Mouse (Mus musculus) thymus, postnatal 4 days (tissue): ENCODE data around the gene Zcchc7.

Source experiments
- DNase-seq: peaks from one replicate; pipeline ENCODE4 v3.0.0; 2021

The Zcchc7 gene

GRCm38 (mm10) chr4:44970612-44971110 is 215.0 kb downstream of the Zcchc7 start:
- peak; percentile 71 for DNase-seq

- DNase-seq: peak; percentile 97
Observed at GRCm38 (mm10) chr4:44973450-44973849, 217.8 kb downstream of the Zcchc7 start.

GRCm38 (mm10) chr4:44973871-44974270 is 218.2 kb downstream of the Zcchc7 start:
- no peak for DNase-seq

GRCm38 (mm10) chr4:44974331-44974730 is 218.7 kb downstream of the Zcchc7 start:
- no peak for DNase-seq

GRCm38 (mm10) chr4:44976026-44976615 is 220.4 kb downstream of the Zcchc7 start:
- DNase-seq: no peak

- no peak for DNase-seq
Observed at GRCm38 (mm10) chr4:44976921-44977710, 221.4 kb downstream of the Zcchc7 start.

- no peak for DNase-seq
Observed at GRCm38 (mm10) chr4:44978175-44978574, 222.5 kb downstream of the Zcchc7 start.

GRCm38 (mm10) chr4:44979794-44980338 is 224.2 kb downstream of the Zcchc7 start:
- DNase-seq: no peak

GRCm38 (mm10) chr4:44981280-44981973 is 225.8 kb downstream of the Zcchc7 start, which contains the start of gene Grhpr:
Grhpr (plus strand) TSS chr4:44981395.
- DNase-seq: peak; percentile 89
